Mouse (Mus musculus): ENCODE measurements around the gene Ano6.

The Ano6 gene

DNA sequence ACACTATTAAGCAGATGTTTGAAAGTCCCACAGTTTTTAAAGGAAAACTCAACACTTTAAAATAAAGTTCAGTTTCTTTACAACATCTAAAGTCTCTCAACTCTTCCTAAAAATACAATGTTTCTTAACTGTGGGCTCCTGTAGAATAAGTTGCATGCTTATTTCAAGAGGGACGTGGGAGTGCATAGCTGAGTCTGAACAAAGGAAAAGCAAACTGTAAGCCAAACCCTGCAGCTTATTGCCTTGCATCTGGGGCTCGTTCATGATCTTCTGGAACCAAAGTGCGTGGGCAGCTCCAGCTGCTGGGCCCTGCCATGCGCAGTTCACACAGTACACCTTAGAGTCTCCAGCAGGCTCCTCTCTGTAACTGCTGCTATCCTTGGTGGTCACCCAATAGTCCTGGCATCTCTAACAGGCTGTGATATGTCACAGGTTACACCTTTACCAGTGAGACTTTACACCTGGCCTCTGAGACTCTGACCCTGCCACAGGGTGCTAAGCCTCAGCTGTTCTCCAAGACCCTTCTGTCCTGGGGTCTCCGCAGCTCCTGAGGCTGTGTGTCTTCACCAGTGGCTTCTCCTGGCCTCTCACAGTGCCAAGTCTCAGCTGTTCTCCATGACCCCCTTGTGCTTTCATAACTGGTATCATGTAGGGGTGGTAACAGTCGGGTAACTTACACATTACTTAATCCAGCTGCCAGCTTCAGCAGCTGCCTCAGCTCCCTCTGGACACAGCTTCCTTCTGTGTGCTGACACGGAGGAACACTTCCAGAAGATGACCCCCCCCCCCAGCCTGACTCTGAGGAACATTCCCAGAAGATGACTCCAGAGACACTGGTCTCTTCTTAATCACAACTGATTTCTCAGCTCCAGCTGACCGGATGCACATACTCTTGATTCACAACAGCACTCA, 66.3 kb downstream of the Ano6 start:
- DNase-seq: no peak

DNA sequence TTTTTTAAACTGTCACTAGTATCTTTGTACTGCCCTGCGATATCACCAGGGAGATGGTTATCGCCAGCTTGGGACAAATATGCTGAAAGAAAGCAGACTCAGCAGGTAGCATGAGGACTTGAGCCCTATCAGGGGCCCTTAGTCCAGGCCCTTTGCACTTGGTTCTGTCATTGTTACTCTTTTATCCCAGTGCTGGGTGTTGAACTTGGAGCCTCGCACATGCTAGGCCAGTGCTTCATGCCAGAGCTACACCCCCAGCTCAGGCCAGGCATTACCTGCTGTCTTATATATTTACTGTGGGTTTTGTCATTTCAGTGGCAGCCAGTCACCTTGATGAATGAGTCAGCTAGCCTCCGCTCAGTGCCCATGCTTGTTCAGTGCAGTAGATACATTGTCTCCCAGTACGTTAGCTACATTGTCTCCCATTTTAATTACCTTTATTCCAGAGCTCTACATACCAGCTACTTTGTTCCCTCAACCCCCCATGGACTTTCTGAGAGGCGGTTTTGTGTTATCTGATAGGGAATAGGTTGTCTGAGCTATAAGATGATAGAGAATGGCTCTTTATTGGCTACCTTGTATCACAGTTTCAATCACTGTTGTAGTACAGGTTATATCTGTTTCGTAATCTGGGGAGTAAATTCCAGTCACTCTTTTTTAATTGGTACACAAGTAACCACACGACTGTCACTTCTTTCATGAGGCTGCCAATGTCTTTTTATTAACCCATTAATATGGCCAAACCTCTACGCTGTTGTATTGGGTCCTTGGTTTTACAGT, 68.4 kb downstream of the Ano6 start:
- DNase-seq: no peak

DNA sequence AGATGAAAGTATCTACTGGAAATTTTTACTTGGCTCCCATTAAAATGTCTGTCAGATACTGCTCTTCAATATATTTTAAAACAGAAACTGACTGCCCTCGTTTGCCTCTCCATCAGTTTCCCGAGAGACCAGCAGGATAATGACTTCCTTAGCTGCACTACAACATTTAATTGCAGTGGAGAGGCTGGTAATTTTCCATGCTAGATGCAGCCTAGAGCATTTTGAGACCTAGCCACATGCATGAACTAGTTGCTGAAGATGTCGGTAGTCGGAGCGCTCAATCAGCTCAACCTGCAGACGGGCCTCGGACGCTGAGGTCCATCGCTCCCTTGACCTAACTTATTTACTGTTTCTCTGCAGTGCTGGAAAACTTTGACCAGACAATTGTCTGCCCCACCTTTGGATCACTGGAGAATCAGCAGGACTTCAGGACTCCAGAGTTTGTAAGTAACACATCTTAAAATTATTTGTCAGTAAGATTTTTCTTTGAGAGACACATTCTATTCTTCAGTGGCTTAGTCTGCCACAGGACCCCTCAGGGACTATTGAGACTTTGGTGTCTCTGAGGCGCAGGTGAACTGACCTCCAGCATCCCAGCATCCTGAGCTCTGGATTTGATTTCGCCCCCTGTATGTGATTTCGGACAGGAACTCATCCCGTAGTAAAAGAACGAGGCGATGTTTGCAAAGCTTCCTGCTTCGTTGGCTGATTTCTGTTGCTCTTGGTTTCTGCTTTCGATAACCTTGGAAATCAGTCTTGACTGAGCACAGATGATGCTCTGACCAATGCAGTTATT, 73.4 kb downstream of the Ano6 start:
- DNase-seq: no peak

DNA sequence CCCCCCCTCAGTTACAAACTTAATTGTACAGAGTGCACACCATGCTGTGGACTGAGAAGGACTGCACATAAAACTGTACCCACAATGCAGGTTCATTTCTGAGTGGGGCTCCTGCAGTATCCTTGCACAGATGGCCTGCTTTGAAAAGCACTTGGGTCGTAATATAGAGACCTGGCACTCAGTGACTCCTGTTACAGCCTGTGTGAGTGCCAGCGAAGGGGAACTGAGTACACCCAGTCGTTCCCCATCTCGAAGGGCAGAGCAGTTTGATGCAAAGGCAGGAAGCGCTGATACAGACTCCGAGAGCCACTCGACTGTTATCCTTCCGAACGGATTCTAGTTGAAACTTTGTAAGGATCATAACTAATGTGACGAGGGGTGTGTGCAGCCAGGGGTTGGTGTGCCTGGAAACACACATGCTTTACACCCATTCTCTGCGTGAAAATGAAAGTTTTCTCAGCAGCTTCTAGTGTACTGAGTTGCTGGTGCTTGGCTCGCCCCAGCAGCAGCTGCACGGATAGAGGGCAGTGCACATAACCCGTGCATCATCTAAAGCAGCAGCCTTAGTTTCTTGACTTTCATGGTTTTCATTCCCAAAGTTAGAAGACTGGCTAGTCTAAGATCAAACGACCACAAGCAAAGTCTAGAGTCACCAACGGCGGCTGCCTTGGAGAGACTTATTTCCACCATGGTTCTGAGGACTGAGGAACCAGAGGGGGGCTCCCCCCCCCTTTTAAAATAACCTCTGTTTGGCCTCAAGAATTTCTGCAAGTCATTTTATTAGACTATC, 74.9 kb downstream of the Ano6 start:
- DNase-seq: no peak

DNA sequence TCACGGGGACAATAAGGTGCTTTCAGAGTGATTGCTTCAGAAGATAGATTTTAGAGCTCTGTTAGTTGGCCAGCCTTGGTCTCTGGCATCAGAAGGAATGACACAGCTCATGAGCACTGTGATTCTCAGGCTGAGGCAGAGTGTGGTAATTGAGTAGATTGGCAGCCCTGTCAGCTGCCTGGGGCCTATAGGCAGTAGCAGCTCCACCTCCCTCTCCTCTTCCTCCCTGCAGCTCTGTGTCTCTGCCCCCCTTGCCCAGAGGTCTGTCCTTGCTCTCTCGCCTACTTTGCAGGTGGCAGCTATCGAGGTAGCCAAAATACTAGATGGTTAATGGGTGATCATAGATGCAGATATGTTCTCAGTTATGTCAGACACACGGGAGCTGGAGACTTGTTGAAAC, 77.5 kb downstream of the Ano6 start:
- DNase-seq: no peak

DNA sequence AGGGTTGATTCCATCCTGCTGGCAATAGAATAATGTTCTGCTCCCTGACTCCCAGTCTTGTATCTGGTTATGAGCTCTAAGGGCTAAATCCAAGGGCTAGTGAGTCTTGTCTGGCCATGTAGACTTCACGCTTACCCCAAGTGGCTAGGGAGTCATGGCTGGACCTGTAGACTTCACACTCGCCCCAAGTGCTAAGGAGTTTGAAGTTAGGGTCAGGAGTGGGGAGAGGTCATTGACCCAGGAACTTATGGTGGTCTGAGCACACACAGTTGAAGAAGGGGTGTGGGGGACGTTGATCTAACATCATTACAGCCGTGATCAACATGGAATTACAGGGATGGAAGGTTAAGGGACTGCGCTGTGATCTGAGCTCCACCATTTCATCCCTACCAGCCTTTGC, 79.0 kb downstream of the Ano6 start:
- DNase-seq: no peak

DNA sequence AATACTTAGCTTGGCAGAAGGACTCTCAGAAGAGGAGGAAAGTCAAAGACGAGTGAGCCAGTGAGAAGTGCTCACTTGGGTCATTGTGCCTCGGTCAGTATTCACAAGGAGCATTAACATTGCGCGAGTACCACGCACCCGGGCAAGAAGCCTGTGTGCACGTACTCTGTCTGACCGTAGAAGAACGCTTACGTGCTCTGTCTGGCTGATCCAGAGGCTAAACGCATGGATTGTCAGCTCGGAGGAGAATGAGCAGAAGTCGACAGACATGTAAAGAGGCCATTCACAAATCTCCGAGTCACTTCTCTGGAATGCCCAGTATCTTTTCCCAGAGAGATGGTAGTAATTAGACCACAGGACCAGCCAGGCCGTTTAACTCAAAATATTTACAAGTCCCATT, 81.0 kb downstream of the Ano6 start:
- no peak for DNase-seq

DNA sequence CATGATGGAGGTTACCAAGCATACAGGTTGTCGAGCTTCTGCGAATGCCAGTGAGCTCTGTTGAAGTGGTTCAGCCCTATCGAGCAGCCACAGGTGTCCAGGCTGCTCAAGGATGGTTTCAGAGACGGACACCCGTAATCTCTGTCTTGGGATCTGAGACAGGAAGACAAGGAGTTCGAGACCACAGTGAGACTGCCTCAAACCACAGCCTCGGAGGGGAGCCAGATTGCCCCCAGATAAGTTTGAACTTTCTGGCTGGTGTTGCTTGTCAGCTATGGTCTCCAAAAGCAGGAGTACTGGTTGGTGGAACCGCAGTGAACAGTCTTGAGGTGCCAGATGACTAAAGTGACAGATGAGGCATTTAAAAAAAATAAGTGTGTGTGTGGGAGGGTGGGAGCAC, 81.8 kb downstream of the Ano6 start:
- DNase-seq: no peak

DNA sequence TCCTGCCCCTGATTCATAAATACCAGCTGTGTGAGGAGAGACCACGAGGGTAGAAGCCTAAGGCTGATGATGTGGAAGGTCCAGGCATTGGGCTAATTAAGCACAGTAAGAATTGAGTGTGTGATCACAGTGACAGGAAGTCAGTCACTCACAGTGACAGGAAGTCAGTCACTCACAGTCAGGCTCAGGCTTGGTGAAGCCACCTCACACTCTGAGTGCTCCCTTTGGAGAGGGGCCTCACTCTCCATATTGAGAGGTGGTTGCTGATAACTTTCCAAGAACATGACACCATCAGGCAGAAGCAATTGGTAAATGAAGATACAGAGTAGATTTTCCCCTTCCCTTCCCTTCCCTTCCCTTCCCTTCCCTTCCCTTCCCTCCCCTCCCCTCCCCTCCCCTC, 82.6 kb downstream of the Ano6 start:
- no peak for DNase-seq

DNA sequence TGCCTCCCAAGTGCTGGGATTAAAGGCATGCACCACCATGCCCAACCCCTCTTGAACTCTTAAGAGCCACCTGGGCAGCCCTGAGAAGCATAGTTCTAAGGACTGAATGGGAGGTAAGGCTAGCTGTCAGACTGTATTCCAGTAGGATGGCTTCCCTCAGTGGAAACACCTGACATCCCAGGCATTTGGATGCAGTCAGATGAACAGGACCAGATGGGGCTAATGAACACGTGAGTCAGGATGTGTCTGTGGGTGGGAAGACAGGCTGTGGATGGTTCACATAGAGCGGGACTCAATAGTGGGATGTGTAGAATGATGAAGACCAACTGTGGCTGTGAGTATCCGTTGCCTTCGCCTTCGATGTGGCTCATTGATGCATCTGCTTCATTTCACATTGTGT, 83.6 kb downstream of the Ano6 start:
- no peak for DNase-seq

DNA sequence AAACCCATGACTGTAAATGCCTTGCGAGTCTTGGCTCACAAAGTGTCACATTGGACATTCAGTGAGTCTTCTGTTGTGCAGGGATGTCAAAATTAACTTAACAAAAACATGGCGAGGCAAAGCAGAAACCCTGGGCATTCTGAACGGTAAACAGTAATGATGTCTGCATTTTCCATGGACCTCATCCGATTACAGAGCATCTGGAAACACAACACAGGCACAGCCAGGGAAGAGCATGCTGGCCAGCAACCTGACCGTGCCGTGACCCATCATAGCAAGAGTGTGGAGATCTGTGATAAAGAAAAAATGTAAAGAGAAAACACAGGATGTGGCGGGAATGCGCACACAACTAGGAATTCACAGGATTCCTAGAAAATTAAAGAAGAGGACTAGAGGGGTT, 84.1 kb downstream of the Ano6 start:
- DNase-seq: no peak

DNA sequence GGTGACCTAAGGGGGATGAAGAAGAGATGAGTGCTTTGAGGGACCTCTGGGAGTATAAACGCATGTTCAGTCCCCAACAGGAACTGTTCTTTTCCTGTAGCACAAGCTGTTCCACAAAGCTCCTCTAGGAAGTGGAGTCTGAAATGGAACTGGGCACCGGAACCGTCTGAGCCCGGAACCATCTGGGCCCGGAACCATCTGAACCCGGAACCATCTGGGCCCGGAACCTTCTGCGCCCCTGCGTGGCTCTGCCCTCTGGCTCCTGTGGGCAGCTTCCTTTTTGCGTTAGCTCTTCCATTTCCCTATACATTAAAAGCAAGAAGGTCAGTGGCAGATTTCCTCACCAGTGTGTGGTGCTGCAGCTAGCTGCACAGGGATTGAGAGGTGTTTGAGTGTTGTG, 85.3 kb downstream of the Ano6 start:
- no peak for DNase-seq

DNA sequence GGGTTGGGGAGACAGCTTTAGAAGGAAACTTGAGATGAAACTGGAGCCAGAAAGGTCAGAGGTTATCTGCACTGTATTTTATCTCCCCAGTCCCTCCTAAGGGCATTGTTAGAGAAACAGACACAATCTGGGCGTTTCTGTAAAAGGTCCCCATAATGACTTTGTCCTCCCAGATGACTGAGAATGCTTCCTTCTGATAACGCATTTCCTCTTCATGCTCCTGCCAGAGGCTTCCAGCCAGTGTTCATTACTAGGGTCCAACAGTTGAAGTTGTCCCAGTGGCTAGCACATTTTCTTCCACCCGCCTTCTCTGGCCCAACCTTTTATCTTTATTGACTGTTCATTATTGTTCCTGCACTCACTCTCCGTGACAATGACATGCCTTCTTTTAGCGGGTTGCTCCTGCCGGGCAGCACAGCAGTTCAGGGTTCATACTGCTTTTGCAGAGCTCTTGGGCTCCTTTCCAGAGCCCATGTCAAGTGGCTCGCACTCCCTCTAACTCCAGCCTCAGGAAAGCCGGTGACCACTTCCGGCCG, 90.0 kb downstream of the Ano6 start:
- peak; percentile 53 to 69 for DNase-seq

DNA sequence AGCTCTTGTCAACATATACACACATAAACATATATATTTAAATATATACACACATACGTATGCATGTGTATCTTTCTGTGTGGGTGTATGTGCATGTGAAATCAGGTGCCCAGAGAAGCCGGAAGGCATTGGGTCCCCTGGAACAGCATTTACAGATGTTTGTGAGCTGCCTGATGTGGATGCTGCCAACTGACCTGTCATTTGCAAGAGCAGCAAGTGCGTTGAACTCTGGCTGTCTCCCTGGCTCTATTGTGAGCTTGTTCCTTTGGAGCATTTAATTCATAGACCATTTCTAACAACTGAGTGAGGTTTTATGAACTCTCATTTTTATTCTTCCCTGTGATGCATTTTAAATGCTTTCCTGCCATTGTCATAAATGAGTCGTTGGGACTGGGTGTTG, 91.8 kb downstream of the Ano6 start:
- no peak for DNase-seq

DNA sequence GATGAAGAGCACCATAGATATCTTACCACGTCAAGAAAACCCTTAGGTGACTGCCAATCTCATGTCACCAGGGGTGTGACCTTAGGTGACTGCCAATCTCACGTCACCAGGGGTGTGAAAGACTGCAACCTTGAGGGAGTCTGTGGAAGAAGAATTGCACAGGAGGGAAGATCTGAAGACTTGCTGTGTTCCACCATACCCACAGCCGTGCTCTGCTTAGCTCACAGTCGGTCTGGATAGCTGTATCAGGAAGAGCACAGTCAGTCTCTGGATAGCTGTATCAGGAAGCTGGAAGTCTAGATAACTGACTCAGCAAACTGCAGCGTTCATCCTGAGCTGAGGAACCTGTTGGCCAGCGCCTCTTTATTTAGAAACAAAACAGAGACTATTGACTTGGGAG, 92.9 kb downstream of the Ano6 start:
- DNase-seq: no peak

DNA sequence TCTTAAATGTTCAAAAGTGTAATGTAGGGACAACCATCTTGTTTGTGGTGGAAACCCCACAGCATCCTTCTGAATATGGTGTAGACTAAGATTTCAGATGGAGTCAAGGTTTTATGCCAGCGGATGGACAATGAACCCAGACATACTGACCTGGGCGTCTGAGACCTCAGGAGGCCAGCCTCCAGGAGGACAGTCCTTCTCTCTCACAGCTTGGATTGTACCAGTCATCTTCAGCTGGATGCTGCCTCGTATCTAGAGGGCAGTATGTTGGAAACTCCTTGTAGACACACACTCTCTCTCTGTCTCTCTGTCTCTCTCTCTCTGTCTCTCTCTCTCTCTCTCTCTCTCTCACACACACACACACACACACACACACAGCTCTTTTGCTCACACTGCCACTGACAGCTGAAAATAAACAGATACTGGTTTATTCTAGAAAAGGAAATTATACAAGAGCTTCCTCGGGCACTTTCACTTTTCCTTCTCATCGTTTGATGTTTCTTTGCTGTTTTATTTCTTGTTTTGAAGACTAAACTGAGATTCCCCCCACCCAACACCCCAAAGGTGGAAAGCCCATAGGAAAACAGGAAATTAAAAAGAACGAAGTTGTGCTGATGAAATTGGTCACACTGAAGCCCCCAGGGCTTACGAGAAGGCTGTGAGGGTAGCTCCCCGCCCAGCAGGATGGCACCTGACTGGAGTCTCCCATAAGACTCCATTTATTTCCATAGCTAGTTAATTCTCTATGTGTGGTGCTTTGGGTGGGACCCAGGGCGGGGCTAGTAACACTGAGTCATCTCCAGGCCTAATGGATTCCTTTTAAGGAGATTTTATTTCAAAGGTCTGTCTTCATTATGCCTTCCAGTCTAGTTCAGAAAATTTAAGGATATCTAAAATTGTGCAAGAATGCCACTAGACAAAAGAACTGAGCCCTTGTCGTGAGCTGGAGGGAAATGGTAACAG, 94.3 kb downstream of the Ano6 start:
- DNase-seq: no peak

DNA sequence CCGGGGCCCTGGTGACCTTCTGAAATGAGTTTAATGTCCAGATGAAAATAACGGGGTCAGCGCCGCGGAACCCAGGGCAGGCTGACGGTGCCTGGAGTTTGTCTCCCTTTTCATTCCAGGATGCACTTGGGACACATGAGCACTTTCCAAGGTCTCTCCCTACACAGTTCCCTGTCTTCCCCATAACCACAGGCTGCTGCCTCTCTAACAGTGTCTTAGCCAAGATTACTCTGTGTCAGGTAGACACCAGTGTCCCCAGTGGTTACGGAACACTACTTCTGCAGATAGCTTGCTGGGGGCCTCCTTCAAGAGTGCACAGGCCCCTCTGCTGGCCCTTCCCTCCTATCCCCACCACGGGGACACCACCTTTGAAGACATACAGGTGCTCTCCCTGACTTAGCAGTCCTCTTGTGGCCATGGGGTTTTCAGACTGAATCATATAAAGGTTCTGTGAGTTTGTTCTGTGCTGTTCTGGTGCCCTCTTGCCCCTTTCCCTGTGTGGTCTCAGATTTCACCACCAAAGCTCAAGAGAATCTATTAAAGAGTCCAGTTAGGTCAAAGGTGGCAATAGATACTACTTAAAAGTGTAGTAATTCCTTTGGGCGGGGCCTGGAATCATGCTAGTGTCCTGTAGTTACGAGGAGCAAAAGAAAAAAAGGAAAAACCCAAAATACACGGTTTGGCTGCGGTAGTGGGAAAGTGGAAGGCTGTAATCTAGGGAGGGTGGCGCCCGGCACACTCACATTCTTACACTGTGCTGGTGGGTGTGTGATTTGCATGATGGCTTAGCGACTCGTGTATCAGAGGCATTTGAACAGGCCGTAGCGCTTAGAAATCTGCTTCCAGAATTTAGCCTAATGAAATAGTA, 95.5 kb downstream of the Ano6 start:
- DNase-seq: no peak

DNA sequence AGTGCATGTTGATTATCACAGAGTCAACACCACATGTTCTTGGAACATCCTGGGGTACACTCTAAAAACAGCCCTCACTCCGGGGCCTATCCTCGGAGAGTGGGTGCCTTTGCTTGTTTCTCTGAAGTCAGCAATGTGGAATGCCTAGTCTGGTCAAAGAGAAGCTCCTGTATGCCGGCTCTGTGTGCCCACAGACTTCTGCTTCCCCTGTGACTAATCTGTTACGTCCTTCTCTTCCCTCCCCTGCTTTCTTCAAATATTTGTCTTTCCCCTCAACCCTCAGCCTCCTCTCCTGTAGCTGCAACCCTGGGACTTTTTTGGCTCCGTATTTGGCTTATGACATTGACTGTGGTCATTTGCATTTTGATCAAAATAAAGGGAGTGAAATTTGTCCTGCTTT, 96.7 kb downstream of the Ano6 start:
- DNase-seq: peak; percentile 44 to 75

DNA sequence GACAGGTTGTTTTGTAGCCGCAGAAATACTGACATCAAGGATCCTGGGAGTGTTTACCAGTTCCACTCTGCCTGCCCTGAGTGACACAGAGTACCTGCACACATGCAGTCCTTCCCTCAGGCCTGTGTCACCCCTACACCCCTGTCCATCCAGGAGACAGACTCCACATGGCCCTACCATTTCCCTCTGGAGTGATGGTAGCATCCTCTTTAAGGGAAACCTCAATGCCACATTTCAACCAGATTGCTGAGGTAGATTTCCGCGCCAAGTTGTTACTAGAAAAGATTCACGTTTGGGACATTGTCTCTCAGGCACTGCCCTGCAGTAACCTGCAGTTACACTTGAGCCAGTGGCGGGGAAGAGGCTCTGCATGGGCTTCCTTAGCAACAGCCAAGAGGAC, 97.9 kb downstream of the Ano6 start:
- no peak for DNase-seq

DNA sequence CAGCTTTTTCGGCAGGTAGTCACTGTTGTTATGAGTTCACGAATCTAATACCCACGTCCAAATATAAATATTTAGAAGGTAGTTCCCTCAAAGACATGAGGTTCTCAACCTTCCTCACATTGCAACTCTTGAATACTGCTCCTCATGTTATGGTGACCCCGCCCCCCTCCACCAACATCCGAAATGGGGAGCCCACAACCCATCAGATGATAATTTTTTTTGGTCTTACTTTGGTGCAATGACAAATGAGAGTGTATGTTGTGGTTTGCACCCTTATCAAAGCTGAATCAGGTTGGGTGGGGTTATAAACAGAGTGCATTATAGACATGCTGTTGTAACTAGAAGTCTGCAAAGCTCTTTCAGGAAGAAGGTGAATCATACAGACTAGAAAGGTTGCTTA, 99.7 kb downstream of the Ano6 start:
- DNase-seq: no peak

Measured in lung, adult 18-20 months (tissue).